Mouse (Mus musculus) G1E (cell line): ENCODE results near the gene Ryr1. TPM values are rescaled to one million over a fixed set of nuclear protein-coding genes. Genes with fewer than 3 reads are reported as not detected.
"Not testable (repeated sequence)": the region's sequence is repeated elsewhere in the genome, so short reads cannot be mapped to it uniquely, and the experiment has no call there.

Source experiments
- ATAC-seq: 2 replicates; pipeline ENCODE4 v1.8.0; 2016; ENCODE audit warnings: mild to moderate bottlenecking; ENCODE audit not compliant: insufficient number of reproducible peaks, poor library complexity, low FRiP score, severe bottlenecking; ENCODE audit errors: extremely low read depth
- DNase-seq: peaks from one replicate; pipeline ENCODE4 v3.0.0; 2012; ENCODE audit warnings: low spot score
- H3K27me3 ChIP-seq: 2 replicates; pipeline ENCODE4 v1.6.1; 2012; ENCODE audit warnings: mild to moderate bottlenecking, low read length, inconsistent platforms; ENCODE audit not compliant: insufficient read depth
- H3K36me3 ChIP-seq: replicated peaks from 2 replicates; pipeline ENCODE3; 2012; ENCODE audit warnings: mild to moderate bottlenecking, inconsistent platforms
- H3K4me1 ChIP-seq: 2 replicates; pipeline ENCODE4 v1.6.1; 2012; ENCODE audit warnings: low read depth, low read length, inconsistent platforms, mixed read lengths; ENCODE audit not compliant: insufficient read depth
- H3K4me3 ChIP-seq: 2 replicates; pipeline ENCODE4 v1.5.1; 2012; ENCODE audit warnings: low read depth, mild to moderate bottlenecking, inconsistent platforms, low read length, moderate library complexity, mixed read lengths
- H3K9me3 ChIP-seq: replicated peaks from 2 replicates; pipeline ENCODE4 v1.6.1; 2012; ENCODE audit warnings: inconsistent platforms
- CTCF ChIP-seq: IDR thresholded peaks from 2 replicates; pipeline ENCODE4 v1.5.1; 2012; ENCODE audit warnings: low read depth, low read length, inconsistent platforms, mixed read lengths
- GATA1 ChIP-seq: IDR thresholded peaks from 2 replicates; pipeline ENCODE4 v1.6.1; 2012; ENCODE audit warnings: borderline replicate concordance, low read length, inconsistent platforms, mixed read lengths
- GATA2 ChIP-seq: IDR thresholded peaks from 2 replicates; pipeline ENCODE4 v1.6.1; 2012; ENCODE audit warnings: low read depth, low read length, inconsistent platforms, borderline replicate concordance
- POLR2AphosphoS5 ChIP-seq: IDR thresholded peaks from 2 replicates; pipeline ENCODE4 v1.6.1; 2012; ENCODE audit warnings: low read depth, low read length, inconsistent platforms; ENCODE audit not compliant: insufficient replicate concordance
- TAL1 ChIP-seq: conservative IDR thresholded peaks from 2 replicates; pipeline ENCODE4 v1.6.1; 2012; ENCODE audit warnings: low read depth, low read length, inconsistent platforms, mixed read lengths
- polyA plus RNA-seq: library from polyadenylated mRNA; stranded (reverse); fragments of >175 nt; gene quantifications from 2 replicates; pipeline ENCODE4 v1.2.3, GENCODE M21; 2012
- total RNA-seq, 2 experiments: library from RNA; stranded (forward) in 1 of 2; stranded (reverse) in 1 of 2; fragments of 200-1000 nt in 1 of 2; fragments of >200 nt in 1 of 2; fragmentation: Nextera tagmentation in 1 of 2; gene quantifications; 2 replicates each; pipeline ENCODE4 v1.2.3; 2014 to 2017

Ryr1 gene
- total and polyA plus RNA-seq, 3 experiments = under 0.01 to 0.38 (median 0.30) TPM

GRCm38 (mm10) chr7:29072689-29073088 is 52.3 kb downstream of the Ryr1 start:
- TF ChIP-seq TAL1 = no peak
- TF ChIP-seq CTCF = peak; percentile 19; the same call in 1 of the 2 replicates
- H3K9me3 ChIP-seq = no peaks in the 10 kb centered on the region
- no peak for ATAC-seq
- H3K27me3 ChIP-seq = peaks cover 17% of the 10 kb centered on the region; the same call in 1 of the 2 replicates
- H3K36me3 ChIP-seq = no peaks in the 10 kb centered on the region
- no peak overlapping the region for H3K4me3 ChIP-seq
- H3K4me1 ChIP-seq = peaks cover 6% of the 10 kb centered on the region
- DNase-seq = no peak

GRCm38 (mm10) chr7:29071169-29071891 is 53.6 kb downstream of the Ryr1 start:
- H3K4me3 ChIP-seq = no peak overlapping the region
- H3K4me1 ChIP-seq = peaks cover 6% of the 10 kb centered on the region
- peaks cover 14% of the 10 kb centered on the region; the same call in 1 of the 2 replicates for H3K27me3 ChIP-seq
- DNase-seq (no peak), ATAC-seq (no peak)
- H3K36me3 ChIP-seq = no peaks in the 10 kb centered on the region
- TF ChIP-seq GATA2 (no peak), POLR2AphosphoS5 (no peak), CTCF (no peak), GATA1 (no peak), TAL1 (no peak)
- H3K9me3 ChIP-seq = no peaks in the 10 kb centered on the region

- peaks cover 6% of the 10 kb centered on the region for H3K4me1 ChIP-seq
- no peaks in the 10 kb centered on the region for H3K9me3 ChIP-seq
- peaks cover 14% of the 10 kb centered on the region; the same call in 1 of the 2 replicates for H3K27me3 ChIP-seq
- TF ChIP-seq POLR2AphosphoS5 = no peak
- no peak for TF ChIP-seq TAL1
- no peak for TF ChIP-seq GATA1
- TF ChIP-seq CTCF = no peak
- no peak for TF ChIP-seq GATA2
- H3K4me3 ChIP-seq = no peak overlapping the region
- DNase-seq (no peak), ATAC-seq (no peak)
- H3K36me3 ChIP-seq = no peaks in the 10 kb centered on the region
Measured at GRCm38 (mm10) chr7:29070364-29071168, 54.4 kb downstream of the Ryr1 start.

GRCm38 (mm10) chr7:29067758-29068157 is 57.2 kb downstream of the Ryr1 start:
- no peak for DNase-seq
- Histone ChIP-seq H3K4me3 (no peak overlapping the region), H3K9me3 (no peaks in the 10 kb centered on the region), H3K36me3 (no peaks in the 10 kb centered on the region), H3K4me1 (peaks cover 2% of the 10 kb centered on the region), H3K27me3 (peaks cover 4% of the 10 kb centered on the region; the same call in 1 of the 2 replicates)
- TF ChIP-seq CTCF = no peak
- TF ChIP-seq GATA1 = no peak
- TF ChIP-seq TAL1 = no peak
- TF ChIP-seq GATA2 = no peak
- TF ChIP-seq POLR2AphosphoS5 = no peak
- ATAC-seq = no peak

- ATAC-seq, H3K4me1 ChIP-seq, H3K36me3 ChIP-seq, DNase-seq, H3K4me3 ChIP-seq, H3K9me3 ChIP-seq: not testable (repeated sequence)
- peaks cover 10% of the 10 kb centered on the region for H3K27me3 ChIP-seq
Measured at GRCm38 (mm10) chr7:29063476-29063875, 61.5 kb downstream of the Ryr1 start.

- H3K36me3 ChIP-seq = no peaks in the 10 kb centered on the region
- H3K4me3 ChIP-seq = no peak overlapping the region
- DNase-seq = no peak
- no peak for TF ChIP-seq POLR2AphosphoS5
- no peak for TF ChIP-seq GATA2
- TF ChIP-seq TAL1 = no peak
- TF ChIP-seq GATA1 = no peak
- no peak for TF ChIP-seq CTCF
- peaks cover 19% of the 10 kb centered on the region for H3K27me3 ChIP-seq
- H3K9me3 ChIP-seq = no peaks in the 10 kb centered on the region
- no peak for ATAC-seq
- no peaks in the 10 kb centered on the region for H3K4me1 ChIP-seq
Measured at GRCm38 (mm10) chr7:29061522-29062037, 63.4 kb downstream of the Ryr1 start.
